Mouse (Mus musculus) limb, embryonic 14.5 days (tissue): Measurements from ENCODE around the gene Tubg2. TPM values are rescaled to one million over a fixed set of nuclear protein-coding genes. Genes with fewer than 3 reads are reported as not detected.

Experiments used
- ATAC-seq: fragments of 200-750 bp; cut with Nextera tagmentation; 2 replicates; pipeline ENCODE4 v1.8.0; 2017; ENCODE audit warnings: low read depth, moderate number of reproducible peaks, moderate TSS enrichment; ENCODE audit not compliant: low FRiP score
- DNase-seq: peaks from one replicate; pipeline ENCODE4 v3.0.0-alpha.2; 2015; ENCODE audit warnings: low spot score
- H3K27ac ChIP-seq: fragments of 300-500 bp; sonication (generic); replicated peaks from 2 replicates; pipeline ENCODE4 v1.5.1; 2014; ENCODE audit warnings: low read depth, mild to moderate bottlenecking, low read length, moderate library complexity, mixed read lengths
- H3K27me3 ChIP-seq: fragments of 300-500 bp; sonication (generic); 2 replicates; pipeline ENCODE4 v1.6.1; 2014; ENCODE audit warnings: low read length, mixed read lengths; ENCODE audit not compliant: control insufficient read depth, insufficient read depth
- H3K36me3 ChIP-seq: fragments of 300-500 bp; sonication (generic); 2 replicates; pipeline ENCODE4 v1.6.1; 2014; ENCODE audit warnings: mild to moderate bottlenecking, low read length, moderate library complexity, mixed read lengths; ENCODE audit not compliant: control insufficient read depth, insufficient read depth
- H3K4me1 ChIP-seq: fragments of 300-500 bp; sonication (generic); 2 replicates; pipeline ENCODE4 v1.6.1; 2014; ENCODE audit warnings: antibody characterized with exemption, low read length, mixed read lengths; ENCODE audit not compliant: control insufficient read depth, insufficient read depth
- H3K4me2 ChIP-seq: fragments of 300-500 bp; sonication (generic); replicated peaks from 2 replicates; pipeline ENCODE4 v1.6.1; 2014; ENCODE audit warnings: low read depth, mild to moderate bottlenecking, low read length, moderate library complexity; ENCODE audit not compliant: severe bottlenecking
- H3K4me3 ChIP-seq: fragments of 300-500 bp; sonication (generic); replicated peaks from 2 replicates; pipeline ENCODE4 v1.5.1; 2014; ENCODE audit warnings: low read length
- H3K9ac ChIP-seq: fragments of 300-500 bp; sonication (generic); 2 replicates; pipeline ENCODE4 v1.6.1; 2014; ENCODE audit warnings: mild to moderate bottlenecking, low read depth, low read length, moderate library complexity; ENCODE audit not compliant: severe bottlenecking
- H3K9me3 ChIP-seq: fragments of 300-500 bp; sonication (generic); 2 replicates; pipeline ENCODE4 v1.6.1; 2016; ENCODE audit warnings: low read length; ENCODE audit not compliant: control insufficient read depth
- POLR2A ChIP-seq: fragments of 200-500 bp; IDR thresholded peaks from 2 replicates; pipeline ENCODE4 v1.8.0; 2012; ENCODE audit warnings: inconsistent platforms, mild to moderate bottlenecking, moderate library complexity, borderline replicate concordance; ENCODE audit not compliant: insufficient read depth, insufficient read length; ENCODE audit errors: extremely low read depth
- WGBS: fragments of 180-500 bp; shearing (Covaris S2); extraction: QIAGEN DNeasy Blood & Tissue Kit; methylation state at CpG from one replicate; pipeline ENCODE4 v1.1.7; 2014; 5-methylcytosine and 5-hydroxymethylcytosine counted together
- polyA plus RNA-seq, 2 experiments: library from polyadenylated mRNA; depleted of rRNA in 1 of 2; stranded (reverse) in 1 of 2; unstranded in 1 of 2; fragments of >200 nt; fragmentation: Nextera tagmentation in 1 of 2; extraction: Ambion mirVana in 1 of 2; gene quantifications; 2 replicates each; pipeline versions ENCODE4 v1.2.1 to v1.2.3; 2012 to 2014

Tubg2 gene
- polyA plus RNA-seq, 2 experiments: 6.2 to 7.1 TPM

- WGBS: 76% methylated on average over 5 of the region's 5 CpGs
- Histone ChIP-seq H3K27ac (no peak overlapping the region), H3K9me3 (no peaks in the 10 kb centered on the region), H3K27me3 (no peaks in the 10 kb centered on the region), H3K4me3 (no peak overlapping the region), H3K9ac (no peak overlapping the region), H3K4me2 (no peak overlapping the region), H3K4me1 (peaks cover 16% of the 10 kb centered on the region), H3K36me3 (peaks cover 54% of the 10 kb centered on the region)
- DNase-seq (no peak), ATAC-seq (no peak)
- no peak for TF ChIP-seq POLR2A
Measured at GRCm38 (mm10) chr11:101194137-101194536, 38.4 kb downstream of the Tubg2 start.

DNA sequence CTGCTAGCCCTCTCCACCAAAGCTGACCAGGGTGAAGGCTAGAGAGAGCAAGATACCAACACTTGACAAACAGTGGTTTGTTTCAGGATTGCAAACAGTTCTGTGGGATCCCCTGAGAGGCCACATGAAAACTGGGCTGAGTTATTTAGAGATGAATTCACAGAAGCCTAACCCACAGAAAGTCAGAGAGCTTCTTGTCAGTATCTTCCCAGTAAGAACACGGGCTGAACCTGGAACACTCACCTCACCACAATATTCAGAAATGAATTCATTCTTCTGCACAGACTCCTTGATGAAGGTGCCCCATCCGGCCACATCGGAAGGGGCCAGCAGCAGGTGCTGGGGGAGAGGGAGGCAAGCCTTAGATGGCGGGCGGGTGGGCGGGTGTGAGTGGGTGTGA, 38.9 kb downstream of the Tubg2 start:
- H3K4me1 ChIP-seq: peaks cover 11% of the 10 kb centered on the region
- no peak for ATAC-seq

DNA sequence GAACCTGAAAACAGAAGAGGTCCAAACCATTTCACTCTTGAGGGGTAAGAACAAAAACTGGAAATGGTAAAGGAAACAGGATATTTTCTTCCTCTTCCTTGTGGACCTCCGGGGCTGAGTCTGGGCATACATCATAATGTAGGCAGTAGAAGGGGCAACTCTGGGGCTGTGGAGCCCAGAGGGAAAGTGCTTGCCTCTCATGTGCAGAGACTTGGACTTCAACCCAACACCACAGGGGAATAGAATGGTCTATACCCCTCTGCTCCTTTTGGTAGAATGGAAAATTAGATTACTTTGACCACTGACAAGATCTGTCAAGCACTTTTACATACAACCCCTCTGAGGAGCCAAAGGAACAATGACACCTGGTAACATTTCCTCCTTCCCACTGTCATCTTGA, 39.4 kb downstream of the Tubg2 start:
- H3K4me2 ChIP-seq: no peak overlapping the region
- H3K36me3 ChIP-seq: peaks cover 63% of the 10 kb centered on the region
- H3K4me1 ChIP-seq: peaks cover 7% of the 10 kb centered on the region
- TF ChIP-seq POLR2A: no peak
- ATAC-seq (no peak), DNase-seq (no peak)
- no peak overlapping the region for H3K4me3 ChIP-seq
- 67% methylated on average over 1 of the region's 1 CpGs for WGBS
- no peaks in the 10 kb centered on the region for H3K9me3 ChIP-seq
- H3K27ac ChIP-seq: no peak overlapping the region
- no peak overlapping the region for H3K9ac ChIP-seq
- H3K27me3 ChIP-seq: no peaks in the 10 kb centered on the region

More for the DNA sequence above, 38.9 kb downstream of the Tubg2 start:
- Histone ChIP-seq H3K4me3 (no peak overlapping the region), H3K4me2 (no peak overlapping the region), H3K36me3 (peaks cover 59% of the 10 kb centered on the region), H3K9ac (no peak overlapping the region), H3K27me3 (no peaks in the 10 kb centered on the region), H3K27ac (no peak overlapping the region), H3K9me3 (no peaks in the 10 kb centered on the region)
- DNase-seq: no peak
- no peak for TF ChIP-seq POLR2A
- 91% methylated on average over 6 of the region's 6 CpGs for WGBS

GRCm38 (mm10) chr11:101195571-101195970, 39.9 kb downstream of the Tubg2 start:
- WGBS: 79% methylated on average over 8 of the region's 8 CpGs
- Histone ChIP-seq H3K4me2 (no peak overlapping the region), H3K36me3 (peaks cover 68% of the 10 kb centered on the region), H3K4me1 (0 out of 2 replicates have a peak, but pooled peaks cover 4% of the 10 kb centered on the region), H3K4me3 (no peak overlapping the region), H3K27ac (no peak overlapping the region), H3K9me3 (no peaks in the 10 kb centered on the region), H3K9ac (no peak overlapping the region), H3K27me3 (no peaks in the 10 kb centered on the region)
- ATAC-seq: no peak
- TF ChIP-seq POLR2A: no peak
- DNase-seq: no peak

DNA sequence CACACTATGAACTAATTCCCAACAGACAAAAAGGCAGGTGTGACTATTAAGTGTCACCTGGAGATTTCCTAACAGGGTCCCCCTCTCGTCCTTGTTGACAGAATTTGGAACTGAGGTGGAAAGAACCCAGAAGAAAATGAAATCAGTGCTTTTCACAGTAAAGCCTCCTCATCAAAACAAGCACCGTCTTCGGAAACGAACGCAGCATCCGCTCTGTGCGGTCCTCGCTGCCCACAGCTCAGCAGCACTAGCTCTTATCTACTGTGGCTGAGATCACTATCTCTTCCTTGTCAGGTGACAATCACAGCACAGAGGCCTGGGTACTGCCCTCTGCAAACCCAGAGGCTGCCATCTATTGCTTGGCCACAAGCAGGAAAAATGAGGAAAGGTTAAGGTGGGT, 40.5 kb downstream of the Tubg2 start:
- no peaks in the 10 kb centered on the region for H3K9me3 ChIP-seq
- no peak for DNase-seq
- H3K4me3 ChIP-seq: no peak overlapping the region
- H3K27ac ChIP-seq: no peak overlapping the region
- 95% methylated on average over 8 of the region's 8 CpGs for WGBS
- H3K4me2 ChIP-seq: no peak overlapping the region
- H3K36me3 ChIP-seq: peaks cover 74% of the 10 kb centered on the region
- no peak for ATAC-seq
- H3K9ac ChIP-seq: no peak overlapping the region
- TF ChIP-seq POLR2A: no peak
- H3K27me3 ChIP-seq: no peaks in the 10 kb centered on the region
- H3K4me1 ChIP-seq: no peaks in the 10 kb centered on the region

GRCm38 (mm10) chr11:101199555-101199954, 43.8 kb downstream of the Tubg2 start:
- Histone ChIP-seq H3K4me1 (no peaks in the 10 kb centered on the region), H3K4me3 (no peak overlapping the region), H3K9ac (no peak overlapping the region), H3K27ac (no peak overlapping the region), H3K27me3 (no peaks in the 10 kb centered on the region), H3K4me2 (no peak overlapping the region), H3K36me3 (peaks cover 75% of the 10 kb centered on the region), H3K9me3 (no peaks in the 10 kb centered on the region)
- DNase-seq (no peak), ATAC-seq (no peak)
- WGBS: 93% methylated on average over 3 of the region's 3 CpGs
- no peak for TF ChIP-seq POLR2A
